Mouse (Mus musculus) MEL (cell line): ENCODE measurements around the gene Cbr4. TPM values are rescaled to one million over a fixed set of nuclear protein-coding genes. Genes with fewer than 3 reads are reported as not detected.
A peak's percentile ranks its signal among the peaks of the same experiment; 100 is the strongest.

Source experiments
- DNase-seq: peaks from one replicate; pipeline ENCODE4 v3.0.0; 2011; ENCODE audit warnings: low read depth, low spot score
- H3K27ac ChIP-seq: 2 replicates; pipeline ENCODE4 v1.5.1; 2012; ENCODE audit warnings: low read depth, mild to moderate bottlenecking, control low read depth, low read length, moderate library complexity; ENCODE audit not compliant: control insufficient read depth
- H3K27me3 ChIP-seq, 2 experiments: fragments of 150-350 bp in 1 of 2; sonication (generic) in 1 of 2; 2 replicates each; pipeline ENCODE4 v1.6.1; 2012; ENCODE audit warnings: low read length in 2 of 2, mild to moderate bottlenecking in 2 of 2, improper control_type of control experiment in 1 of 2, moderate library complexity in 1 of 2; ENCODE audit not compliant: insufficient read depth in 2 of 2, control insufficient read depth in 1 of 2
- H3K36me3 ChIP-seq, 2 experiments: 2 replicates each; pipeline ENCODE4 v1.6.1; 2012 to 2014; ENCODE audit warnings: low read length in 2 of 2, improper control_type of control experiment in 1 of 2, inconsistent platforms in 1 of 2, mild to moderate bottlenecking in 1 of 2; ENCODE audit not compliant: insufficient read depth in 2 of 2, control insufficient read depth in 1 of 2
- H3K4me1 ChIP-seq, 2 experiments: fragments of 150-350 bp in 1 of 2; sonication (generic) in 1 of 2; 2 replicates each; pipeline ENCODE4 v1.6.1; 2012; ENCODE audit warnings: low read length in 2 of 2, improper control_type of control experiment in 1 of 2, mild to moderate bottlenecking in 1 of 2; ENCODE audit not compliant: insufficient read depth in 2 of 2, control insufficient read depth in 1 of 2
- H3K4me3 ChIP-seq, 2 experiments: fragments of 150-350 bp in 1 of 2; sonication (generic) in 1 of 2; 2 replicates each; pipeline ENCODE4 v1.5.1; 2012; ENCODE audit warnings: low read depth in 2 of 2, low read length in 2 of 2, mild to moderate bottlenecking in 2 of 2, moderate library complexity in 2 of 2, control low read depth in 1 of 2, improper control_type of control experiment in 1 of 2; ENCODE audit not compliant: control insufficient read depth in 1 of 2, insufficient read depth in 1 of 2
- H3K79me2 ChIP-seq: 2 replicates; pipeline ENCODE4 v1.6.1; 2012; ENCODE audit warnings: mild to moderate bottlenecking, low read length, moderate library complexity; ENCODE audit not compliant: control insufficient read depth, poor library complexity, insufficient read depth
- H3K9ac ChIP-seq: 2 replicates; pipeline ENCODE4 v1.6.1; 2012; ENCODE audit warnings: low read depth, mild to moderate bottlenecking, control low read depth, low read length, moderate library complexity; ENCODE audit not compliant: control insufficient read depth, poor library complexity, severe bottlenecking
- H3K9me3 ChIP-seq: fragments of 150-350 bp; sonication (generic); replicated peaks from 2 replicates; pipeline ENCODE4 v1.6.1; 2012; ENCODE audit warnings: mild to moderate bottlenecking, low read length, improper control_type of control experiment, moderate library complexity; ENCODE audit not compliant: insufficient read depth
- CHD1 ChIP-seq: IDR thresholded peaks from 2 replicates; pipeline ENCODE4 v1.6.1; 2012; ENCODE audit warnings: low read depth, mild to moderate bottlenecking, inconsistent platforms, low read length, improper control_type of control experiment
- CHD2 ChIP-seq: IDR thresholded peaks from 2 replicates; pipeline ENCODE4 v1.6.1; 2011; ENCODE audit warnings: low read length, improper control_type of control experiment
- CTCF ChIP-seq, 3 experiments: IDR thresholded peaks in 2 of 3; conservative IDR thresholded peaks in 1 of 3; 2 replicates each; pipeline ENCODE4 v1.5.1; 2011 to 2012; ENCODE audit warnings: low read length in 3 of 3, low read depth in 2 of 3, mild to moderate bottlenecking in 2 of 3, improper control_type of control experiment in 1 of 3, inconsistent platforms in 1 of 3, mixed read lengths in 1 of 3, moderate library complexity in 1 of 3; ENCODE audit not compliant: control insufficient read depth in 1 of 3, insufficient read depth in 1 of 3, poor library complexity in 1 of 3, severe bottlenecking in 1 of 3
- GABPA ChIP-seq: IDR thresholded peaks from 2 replicates; pipeline ENCODE4 v1.6.1; 2012; ENCODE audit warnings: low read depth, mild to moderate bottlenecking, inconsistent platforms, low read length, improper control_type of control experiment, moderate library complexity
- MAFK ChIP-seq: IDR thresholded peaks from 2 replicates; pipeline ENCODE4 v1.6.1; 2011; ENCODE audit warnings: low read depth, mild to moderate bottlenecking, low read length, improper control_type of control experiment, borderline replicate concordance
- MEF2A ChIP-seq: IDR thresholded peaks from 2 replicates; pipeline ENCODE4 v1.6.1; 2014; ENCODE audit warnings: low read depth, mild to moderate bottlenecking, inconsistent platforms, low read length, improper control_type of control experiment; ENCODE audit not compliant: poor library complexity, insufficient replicate concordance, severe bottlenecking; ENCODE audit errors: extremely low read depth
- MXI1 ChIP-seq: IDR thresholded peaks from 2 replicates; pipeline ENCODE4 v1.6.1; 2011; ENCODE audit warnings: mild to moderate bottlenecking, low read depth, low read length, improper control_type of control experiment
- MYC ChIP-seq: IDR thresholded peaks from 2 replicates; pipeline ENCODE4 v1.6.1; 2011; ENCODE audit warnings: low read depth, mild to moderate bottlenecking, low read length, improper control_type of control experiment, moderate library complexity
- POLR2A ChIP-seq, 2 experiments: IDR thresholded peaks; 2 replicates each; pipeline ENCODE4 v1.6.1; 2011 to 2012; ENCODE audit warnings: low read length in 2 of 2, mild to moderate bottlenecking in 2 of 2, control low read depth in 1 of 2, improper control_type of control experiment in 1 of 2, low read depth in 1 of 2, moderate library complexity in 1 of 2; ENCODE audit not compliant: control insufficient read depth in 1 of 2, insufficient read depth in 1 of 2, poor library complexity in 1 of 2
- POLR2AphosphoS5 ChIP-seq: IDR thresholded peaks from 2 replicates; pipeline ENCODE4 v1.6.1; 2012; ENCODE audit warnings: low read depth, borderline replicate concordance, mild to moderate bottlenecking, inconsistent platforms, low read length, moderate library complexity, mixed read lengths
- RAD21 ChIP-seq: IDR thresholded peaks from 2 replicates; pipeline ENCODE4 v1.6.1; 2011; ENCODE audit warnings: mild to moderate bottlenecking, low read depth, low read length, improper control_type of control experiment
- SIN3A ChIP-seq: IDR thresholded peaks from 2 replicates; pipeline ENCODE4 v1.6.1; 2012; ENCODE audit warnings: low read length, improper control_type of control experiment, inconsistent platforms
- SMC3 ChIP-seq: IDR thresholded peaks from 2 replicates; pipeline ENCODE4 v1.6.1; 2011; ENCODE audit warnings: low read depth, low read length, improper control_type of control experiment
- TAL1 ChIP-seq: IDR thresholded peaks from 2 replicates; pipeline ENCODE4 v1.6.1; 2012; ENCODE audit warnings: mild to moderate bottlenecking, inconsistent platforms, low read length, moderate library complexity, mixed read lengths
- TBP ChIP-seq: IDR thresholded peaks from 2 replicates; pipeline ENCODE4 v1.8.0; 2011; ENCODE audit warnings: low read depth, low read length, improper control_type of control experiment
- ZKSCAN1 ChIP-seq: IDR thresholded peaks from 2 replicates; pipeline ENCODE4 v1.6.1; 2012; ENCODE audit warnings: low read depth, mild to moderate bottlenecking, inconsistent platforms, low read length, improper control_type of control experiment, moderate library complexity
- ZNF384 ChIP-seq: IDR thresholded peaks from 2 replicates; pipeline ENCODE4 v1.6.1; 2012; ENCODE audit warnings: low read depth, mild to moderate bottlenecking, inconsistent platforms, low read length, improper control_type of control experiment
- polyA plus RNA-seq, 2 experiments: library from polyadenylated mRNA; stranded (reverse) in 1 of 2; unstranded in 1 of 2; fragments of >175 nt in 1 of 2; fragments of >200 nt in 1 of 2; gene quantifications; 2 replicates each; pipeline versions ENCODE4 v1.2.1 to v1.2.4; 2012; ENCODE audit warnings: low replicate concordance in 2 of 2, low read depth in 1 of 2; ENCODE audit not compliant: insufficient read length in 2 of 2, insufficient read depth in 1 of 2, missing spikeins in 1 of 2
- total RNA-seq: library from RNA; depleted of rRNA; stranded (reverse); fragments of 300-350 nt; gene quantifications from 2 replicates; pipeline ENCODE4 v1.2.3, GENCODE M21; 2012

Gene Cbr4
- total and polyA plus RNA-seq, 3 experiments = 15.4 to 15.8 TPM; not detected in 1

DNA sequence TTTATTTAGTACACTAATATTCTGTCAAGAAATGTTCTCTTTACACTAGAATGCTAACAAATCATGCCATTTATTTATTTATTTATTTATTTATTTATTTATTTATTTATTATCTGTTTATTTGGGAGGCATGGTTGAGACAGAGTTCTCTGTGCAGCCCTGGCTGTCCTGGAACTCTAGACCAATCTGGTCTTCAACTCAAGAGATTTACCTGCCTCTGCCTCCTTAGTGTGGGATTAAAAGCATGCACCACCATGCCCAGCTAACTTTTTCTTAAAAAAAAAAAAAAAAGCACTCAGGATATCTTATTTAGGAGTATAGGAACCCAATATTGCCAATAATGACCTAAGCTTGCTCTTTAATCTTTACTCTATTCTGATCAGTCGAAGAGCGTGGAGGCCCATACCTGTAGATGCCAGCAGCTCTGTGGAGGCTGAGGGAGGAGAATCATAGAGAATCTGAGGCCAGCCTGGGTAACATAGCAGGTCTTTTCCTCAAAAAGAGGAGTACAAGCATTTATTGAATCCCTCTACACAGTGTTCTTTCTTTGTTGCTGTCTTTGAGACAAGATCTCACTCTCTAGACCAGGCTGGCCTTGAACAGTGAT is 508 bp upstream of the Cbr4 start:
- Histone ChIP-seq H3K4me1 (peaks cover 0 to 8% of the 10 kb centered on the region in 2 experiments; a peak in 2 of 4 replicates), H3K9me3 (no peaks in the 10 kb centered on the region), H3K36me3 (peaks cover 0 to 5% of the 10 kb centered on the region in 2 experiments; a peak in 2 of 4 replicates), H3K4me3 (peak overlapping the region in 1 of 2 experiments; percentile 98; a peak in 2 of 4 replicates), H3K9ac (0 out of 2 replicates have a peak overlapping the region, but pooled peaks have one; percentile 37), H3K27me3 (no peaks in the 10 kb centered on the region), H3K79me2 (peaks cover 3% of the 10 kb centered on the region; the same call in 1 of the 2 replicates), H3K27ac (no peak overlapping the region)
- no peak for DNase-seq
- no peak for TF ChIP-seq MXI1
- no peak for TF ChIP-seq POLR2AphosphoS5
- TF ChIP-seq ZNF384 = no peak
- TF ChIP-seq RAD21 = no peak
- no peak for TF ChIP-seq CTCF (IDR thresholded peaks at IDR 0.05 in 2 of 3, conservative IDR thresholded peaks at IDR 0.05 in 1 of 3; ENCODE audit: control insufficient read depth in 1 of 3, insufficient read depth in 1 of 3, low read depth in 2 of 3, low read length in 3 of 3, poor library complexity in 1 of 3, severe bottlenecking in 1 of 3)
- no peak for TF ChIP-seq SMC3
- TF ChIP-seq CHD1 = no peak
- no peak for TF ChIP-seq MEF2A
- TF ChIP-seq ZKSCAN1 = no peak
- TF ChIP-seq TBP = no peak
- no peak for TF ChIP-seq TAL1
- TF ChIP-seq GABPA = no peak

DNA sequence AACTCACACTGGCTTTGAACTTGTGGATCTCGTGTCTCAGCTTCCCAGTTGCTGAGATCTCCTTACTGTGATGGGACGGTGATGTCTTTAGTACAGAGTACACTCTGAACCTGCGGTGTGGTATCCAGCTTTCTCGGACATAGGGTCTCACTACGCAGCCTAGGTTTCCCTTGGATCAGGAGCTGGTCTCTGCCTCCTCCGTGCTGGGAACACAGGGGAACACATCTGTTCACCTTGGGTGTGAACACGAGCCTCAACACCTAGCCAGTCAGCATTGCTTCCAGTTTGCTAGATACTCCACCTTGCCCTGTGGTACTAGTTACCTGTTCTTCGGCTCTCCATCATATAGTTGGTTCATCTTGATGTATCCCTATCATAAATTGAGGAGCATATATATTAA is 1.1 kb downstream of the Cbr4 start:
- Histone ChIP-seq H3K4me1 (peaks cover 0 to 8% of the 10 kb centered on the region in 2 experiments; a peak in 2 of 4 replicates), H3K36me3 (peaks cover 0 to 5% of the 10 kb centered on the region in 2 experiments; a peak in 2 of 4 replicates), H3K27me3 (no peaks in the 10 kb centered on the region), H3K27ac (no peak overlapping the region), H3K79me2 (peaks cover 3% of the 10 kb centered on the region; the same call in 1 of the 2 replicates), H3K9ac (peak overlapping the region; percentile 98), H3K4me3 (peak overlapping the region; percentile 88 to 98), H3K9me3 (no peaks in the 10 kb centered on the region)
- TF ChIP-seq SIN3A = no peak
- no peak for TF ChIP-seq POLR2A (IDR thresholded peaks at IDR 0.05; ENCODE audit: control insufficient read depth in 1 of 2, insufficient read depth in 1 of 2, low read depth in 1 of 2, low read length in 2 of 2, poor library complexity in 1 of 2)
- no peak for TF ChIP-seq CHD2
- TF ChIP-seq MAFK = no peak
- TF ChIP-seq MYC = no peak
- no peak for TF ChIP-seq TAL1
- no peak for TF ChIP-seq TBP
- DNase-seq = peak; percentile 18
